Mouse (Mus musculus) intestine, postnatal 0 days (tissue): ENCODE data around the gene Rgs3. TPM values are rescaled to one million over a fixed set of nuclear protein-coding genes. Genes with fewer than 3 reads are reported as not detected.
A peak's percentile ranks its signal among the peaks of the same experiment; 100 is the strongest.

Experiments used
- ATAC-seq: fragments of 200-750 bp; cut with Nextera tagmentation; 2 replicates; pipeline ENCODE4 v1.8.0; 2017; ENCODE audit warnings: mild to moderate bottlenecking, moderate TSS enrichment, moderate library complexity
- H3K27ac ChIP-seq: fragments of 300-500 bp; sonication (generic); 2 replicates; pipeline ENCODE4 v1.5.1; 2014; ENCODE audit warnings: mild to moderate bottlenecking, low read depth, low read length, moderate library complexity
- H3K27me3 ChIP-seq: fragments of 300-500 bp; sonication (generic); replicated peaks from 2 replicates; pipeline ENCODE4 v1.6.1; 2014; ENCODE audit warnings: low read length, mixed read lengths; ENCODE audit not compliant: control insufficient read depth, insufficient read depth
- H3K36me3 ChIP-seq: fragments of 300-500 bp; sonication (generic); 2 replicates; pipeline ENCODE4 v1.6.1; 2014; ENCODE audit warnings: mild to moderate bottlenecking, moderate library complexity; ENCODE audit not compliant: control insufficient read depth, insufficient read depth
- H3K4me1 ChIP-seq: fragments of 300-500 bp; sonication (generic); replicated peaks from 2 replicates; pipeline ENCODE4 v1.6.1; 2014; ENCODE audit warnings: antibody characterized with exemption, low read length, mixed read lengths; ENCODE audit not compliant: control insufficient read depth, insufficient read depth
- H3K4me2 ChIP-seq: fragments of 300-500 bp; sonication (generic); replicated peaks from 2 replicates; pipeline ENCODE4 v1.6.1; 2014; ENCODE audit warnings: low read depth, mild to moderate bottlenecking, moderate library complexity
- H3K4me3 ChIP-seq: fragments of 300-500 bp; sonication (generic); 2 replicates; pipeline ENCODE4 v1.5.1; 2014; ENCODE audit warnings: low read depth, low read length
- H3K9ac ChIP-seq: fragments of 300-500 bp; sonication (generic); 2 replicates; pipeline ENCODE4 v1.6.1; 2014; ENCODE audit warnings: mild to moderate bottlenecking, low read depth, low read length
- H3K9me3 ChIP-seq: fragments of 300-500 bp; sonication (generic); 2 replicates; pipeline ENCODE4 v1.6.1; 2016; ENCODE audit warnings: mixed run types; ENCODE audit not compliant: control insufficient read depth
- CTCF ChIP-seq: sonication (generic); IDR thresholded peaks from 2 replicates; pipeline ENCODE4 v1.5.1; 2016; ENCODE audit warnings: low read depth, mild to moderate bottlenecking, control low read depth, antibody characterized with exemption, moderate library complexity
- WGBS: fragments of 180-500 bp; shearing (Covaris S2); extraction: QIAGEN DNeasy Blood & Tissue Kit; methylation state at CpG from one replicate; pipeline ENCODE4 v1.1.7; 2014; 5-methylcytosine and 5-hydroxymethylcytosine counted together
- polyA plus RNA-seq: library from polyadenylated mRNA; unstranded; fragments of >200 nt; fragmentation: Nextera tagmentation; extraction: Ambion mirVana; gene quantifications from 2 replicates; pipeline ENCODE4 v1.2.1, GENCODE M21; 2015

Gene Rgs3
- polyA plus RNA-seq, 1 experiment from 2014 or later = 30.1 TPM

GRCm38 (mm10) chr4:62674031-62674995, 114.7 kb downstream of the Rgs3 start:
- no peak overlapping the region; the same call in 1 of the 2 replicates for H3K27ac ChIP-seq
- H3K9me3 ChIP-seq = no peaks in the 10 kb centered on the region
- H3K4me2 ChIP-seq = peak overlapping the region; percentile 65
- peaks cover 19% of the 10 kb centered on the region; the same call in 1 of the 2 replicates for H3K36me3 ChIP-seq
- 14% methylated on average over 30 of the region's 30 CpGs for WGBS
- no peaks in the 10 kb centered on the region for H3K27me3 ChIP-seq
- H3K9ac ChIP-seq = peak overlapping the region; percentile 42
- peak overlapping the region; percentile 38 for H3K4me3 ChIP-seq
- 0 out of 2 replicates have a peak, but pooled peaks cover 3% of the 10 kb centered on the region for H3K4me1 ChIP-seq
- TF ChIP-seq CTCF = no peak
- ATAC-seq = peak; percentile 14; the same call in 1 of the 2 replicates

GRCm38 (mm10) chr4:62675394-62675793, 115.7 kb downstream of the Rgs3 start:
- no peaks in the 10 kb centered on the region for H3K4me1 ChIP-seq
- ATAC-seq = no peak
- H3K36me3 ChIP-seq = peaks cover 23% of the 10 kb centered on the region; the same call in 1 of the 2 replicates
- 84% methylated on average over 2 of the region's 2 CpGs for WGBS
- H3K9me3 ChIP-seq = no peaks in the 10 kb centered on the region
- H3K4me3 ChIP-seq = no peak overlapping the region
- no peak overlapping the region for H3K27ac ChIP-seq
- TF ChIP-seq CTCF = no peak
- 0 out of 2 replicates have a peak overlapping the region, but pooled peaks have one; percentile 8 for H3K9ac ChIP-seq
- no peaks in the 10 kb centered on the region for H3K27me3 ChIP-seq
- peak overlapping the region; percentile 65; the same call in 1 of the 2 replicates for H3K4me2 ChIP-seq

DNA sequence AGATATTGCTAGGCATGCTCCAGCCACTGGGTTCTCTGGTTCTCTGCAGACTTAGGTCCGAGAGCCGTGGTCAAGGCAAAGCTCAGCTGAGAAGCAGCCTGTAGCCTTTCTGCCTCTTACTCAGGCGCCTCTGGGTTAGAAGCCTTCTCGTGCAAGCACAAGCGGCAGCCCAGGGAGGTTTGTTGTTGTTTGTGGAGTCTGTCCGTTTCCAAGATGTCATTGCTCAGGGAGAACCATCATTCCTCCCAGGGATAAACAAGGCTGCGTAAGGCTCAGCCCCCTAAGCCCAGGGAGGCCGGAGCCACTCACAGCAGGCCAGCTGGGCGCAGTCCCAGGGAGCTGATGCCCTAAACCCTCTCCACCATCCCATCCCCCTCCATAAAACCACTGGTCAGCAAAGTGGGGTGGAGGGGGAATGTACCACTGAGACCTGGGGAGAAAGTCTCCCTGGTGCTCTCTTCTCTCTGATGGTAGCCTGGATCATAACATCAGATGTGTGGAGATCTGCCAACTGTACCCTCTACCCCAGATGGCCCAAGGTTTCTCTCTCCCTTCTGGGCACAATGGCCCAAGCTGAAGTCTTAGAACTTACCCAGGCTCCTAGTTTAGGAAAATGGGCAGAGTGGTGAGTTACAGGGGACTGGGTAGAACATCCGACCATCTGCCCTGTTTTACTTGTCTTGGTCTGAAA, 117.5 kb downstream of the Rgs3 start:
- ATAC-seq = no peak
- Histone ChIP-seq H3K9ac (no peak overlapping the region), H3K4me2 (no peak overlapping the region), H3K36me3 (peaks cover 32% of the 10 kb centered on the region; the same call in 1 of the 2 replicates), H3K27me3 (no peaks in the 10 kb centered on the region), H3K9me3 (no peaks in the 10 kb centered on the region), H3K4me1 (no peaks in the 10 kb centered on the region), H3K27ac (no peak overlapping the region), H3K4me3 (no peak overlapping the region)
- no peak for TF ChIP-seq CTCF
- 74% methylated on average over 10 of the region's 10 CpGs for WGBS

- Histone ChIP-seq H3K9me3 (no peaks in the 10 kb centered on the region), H3K4me3 (no peak overlapping the region), H3K27me3 (no peaks in the 10 kb centered on the region), H3K36me3 (peaks cover 36% of the 10 kb centered on the region; the same call in 1 of the 2 replicates), H3K9ac (no peak overlapping the region), H3K4me1 (no peaks in the 10 kb centered on the region), H3K27ac (no peak overlapping the region), H3K4me2 (no peak overlapping the region)
- TF ChIP-seq CTCF = no peak
- 88% methylated on average over 9 of the region's 9 CpGs for WGBS
- ATAC-seq = no peak
These were observed 119.5 kb downstream of the Rgs3 start for GRCm38 (mm10) chr4:62679157-62679556.

DNA sequence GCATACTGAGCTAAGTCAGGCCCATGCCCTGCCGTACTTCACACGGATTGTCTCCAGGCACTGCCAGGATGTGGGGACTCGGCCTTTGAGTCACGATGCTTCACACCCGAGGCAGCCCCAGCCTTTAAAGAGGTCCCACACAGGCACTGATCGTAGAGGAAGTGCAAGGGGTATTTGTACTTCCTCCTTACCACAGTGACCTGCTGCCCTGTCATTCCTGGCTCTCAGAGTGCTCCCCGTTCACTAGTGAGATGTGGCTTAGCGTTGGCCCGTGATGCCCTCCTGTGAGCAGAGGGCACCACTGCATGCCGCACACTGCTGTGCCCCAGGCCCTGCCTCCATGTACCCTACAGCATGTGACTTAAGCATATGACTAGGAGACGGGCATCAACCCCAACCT, 121.8 kb downstream of the Rgs3 start:
- Histone ChIP-seq H3K4me2 (no peak overlapping the region), H3K9me3 (no peaks in the 10 kb centered on the region), H3K36me3 (peaks cover 29% of the 10 kb centered on the region; the same call in 1 of the 2 replicates), H3K27me3 (no peaks in the 10 kb centered on the region), H3K4me3 (no peak overlapping the region), H3K4me1 (peaks cover 3% of the 10 kb centered on the region), H3K9ac (no peak overlapping the region), H3K27ac (no peak overlapping the region)
- WGBS = 71% methylated on average over 11 of the region's 11 CpGs
- ATAC-seq = no peak
- no peak; the same call in 1 of the 2 replicates for TF ChIP-seq CTCF

- Histone ChIP-seq H3K27me3 (no peaks in the 10 kb centered on the region), H3K4me1 (peaks cover 6% of the 10 kb centered on the region), H3K9me3 (no peaks in the 10 kb centered on the region), H3K4me3 (no peak overlapping the region), H3K27ac (no peak overlapping the region), H3K9ac (no peak overlapping the region), H3K4me2 (no peak overlapping the region), H3K36me3 (peaks cover 29% of the 10 kb centered on the region; the same call in 1 of the 2 replicates)
- WGBS = 79% methylated on average over 8 of the region's 8 CpGs
- no peak for ATAC-seq
- TF ChIP-seq CTCF = no peak
These were observed 122.7 kb downstream of the Rgs3 start for GRCm38 (mm10) chr4:62682371-62682770.
